Mouse (Mus musculus) brain, embryonic 14.5 days (tissue): Measurements from ENCODE around the gene Prrt1.

ENCODE experiments used
- CTCF ChIP-seq: fragments of 200-500 bp; IDR thresholded peaks from 2 replicates; pipeline ENCODE4 v1.5.1; 2012; ENCODE audit warnings: inconsistent platforms, mild to moderate bottlenecking, moderate library complexity, borderline replicate concordance; ENCODE audit not compliant: insufficient read depth, insufficient read length; ENCODE audit errors: extremely low read depth
- POLR2A ChIP-seq: fragments of 200-500 bp; IDR thresholded peaks from 2 replicates; pipeline ENCODE4 v1.6.1; 2012; ENCODE audit warnings: mild to moderate bottlenecking, inconsistent platforms, borderline replicate concordance; ENCODE audit not compliant: poor library complexity, insufficient read depth, insufficient read length, severe bottlenecking; ENCODE audit errors: extremely low read depth

- no peak for TF ChIP-seq POLR2A
- no peak for TF ChIP-seq CTCF
Measured at GRCm38 (mm10) chr17:34672246-34672792, 43.0 kb downstream of the Prrt1 start.
